Mouse (Mus musculus) intestine, postnatal 0 days (tissue): Measurements from ENCODE around the gene Capn15. TPM values are rescaled to one million over a fixed set of nuclear protein-coding genes. Genes with fewer than 3 reads are reported as not detected.

ENCODE experiments used
- ATAC-seq: fragments of 200-750 bp; cut with Nextera tagmentation; 2 replicates; pipeline ENCODE4 v1.8.0; 2017; ENCODE audit warnings: mild to moderate bottlenecking, moderate TSS enrichment, moderate library complexity
- H3K27ac ChIP-seq: fragments of 300-500 bp; sonication (generic); 2 replicates; pipeline ENCODE4 v1.5.1; 2014; ENCODE audit warnings: mild to moderate bottlenecking, low read depth, low read length, moderate library complexity
- H3K27me3 ChIP-seq: fragments of 300-500 bp; sonication (generic); replicated peaks from 2 replicates; pipeline ENCODE4 v1.6.1; 2014; ENCODE audit warnings: low read length, mixed read lengths; ENCODE audit not compliant: control insufficient read depth, insufficient read depth
- H3K36me3 ChIP-seq: fragments of 300-500 bp; sonication (generic); 2 replicates; pipeline ENCODE4 v1.6.1; 2014; ENCODE audit warnings: mild to moderate bottlenecking, moderate library complexity; ENCODE audit not compliant: control insufficient read depth, insufficient read depth
- H3K4me1 ChIP-seq: fragments of 300-500 bp; sonication (generic); replicated peaks from 2 replicates; pipeline ENCODE4 v1.6.1; 2014; ENCODE audit warnings: antibody characterized with exemption, low read length, mixed read lengths; ENCODE audit not compliant: control insufficient read depth, insufficient read depth
- H3K4me2 ChIP-seq: fragments of 300-500 bp; sonication (generic); replicated peaks from 2 replicates; pipeline ENCODE4 v1.6.1; 2014; ENCODE audit warnings: low read depth, mild to moderate bottlenecking, moderate library complexity
- H3K4me3 ChIP-seq: fragments of 300-500 bp; sonication (generic); 2 replicates; pipeline ENCODE4 v1.5.1; 2014; ENCODE audit warnings: low read depth, low read length
- H3K9ac ChIP-seq: fragments of 300-500 bp; sonication (generic); 2 replicates; pipeline ENCODE4 v1.6.1; 2014; ENCODE audit warnings: mild to moderate bottlenecking, low read depth, low read length
- H3K9me3 ChIP-seq: fragments of 300-500 bp; sonication (generic); 2 replicates; pipeline ENCODE4 v1.6.1; 2016; ENCODE audit warnings: mixed run types; ENCODE audit not compliant: control insufficient read depth
- CTCF ChIP-seq: sonication (generic); IDR thresholded peaks from 2 replicates; pipeline ENCODE4 v1.5.1; 2016; ENCODE audit warnings: low read depth, mild to moderate bottlenecking, control low read depth, antibody characterized with exemption, moderate library complexity
- WGBS: fragments of 180-500 bp; shearing (Covaris S2); extraction: QIAGEN DNeasy Blood & Tissue Kit; methylation state at CpG from one replicate; pipeline ENCODE4 v1.1.7; 2014; 5-methylcytosine and 5-hydroxymethylcytosine counted together
- polyA plus RNA-seq: library from polyadenylated mRNA; unstranded; fragments of >200 nt; fragmentation: Nextera tagmentation; extraction: Ambion mirVana; gene quantifications from 2 replicates; pipeline ENCODE4 v1.2.1, GENCODE M21; 2015

The Capn15 gene
- 29.5 and 37.4 TPM in 2 replicates for polyA plus RNA-seq

DNA sequence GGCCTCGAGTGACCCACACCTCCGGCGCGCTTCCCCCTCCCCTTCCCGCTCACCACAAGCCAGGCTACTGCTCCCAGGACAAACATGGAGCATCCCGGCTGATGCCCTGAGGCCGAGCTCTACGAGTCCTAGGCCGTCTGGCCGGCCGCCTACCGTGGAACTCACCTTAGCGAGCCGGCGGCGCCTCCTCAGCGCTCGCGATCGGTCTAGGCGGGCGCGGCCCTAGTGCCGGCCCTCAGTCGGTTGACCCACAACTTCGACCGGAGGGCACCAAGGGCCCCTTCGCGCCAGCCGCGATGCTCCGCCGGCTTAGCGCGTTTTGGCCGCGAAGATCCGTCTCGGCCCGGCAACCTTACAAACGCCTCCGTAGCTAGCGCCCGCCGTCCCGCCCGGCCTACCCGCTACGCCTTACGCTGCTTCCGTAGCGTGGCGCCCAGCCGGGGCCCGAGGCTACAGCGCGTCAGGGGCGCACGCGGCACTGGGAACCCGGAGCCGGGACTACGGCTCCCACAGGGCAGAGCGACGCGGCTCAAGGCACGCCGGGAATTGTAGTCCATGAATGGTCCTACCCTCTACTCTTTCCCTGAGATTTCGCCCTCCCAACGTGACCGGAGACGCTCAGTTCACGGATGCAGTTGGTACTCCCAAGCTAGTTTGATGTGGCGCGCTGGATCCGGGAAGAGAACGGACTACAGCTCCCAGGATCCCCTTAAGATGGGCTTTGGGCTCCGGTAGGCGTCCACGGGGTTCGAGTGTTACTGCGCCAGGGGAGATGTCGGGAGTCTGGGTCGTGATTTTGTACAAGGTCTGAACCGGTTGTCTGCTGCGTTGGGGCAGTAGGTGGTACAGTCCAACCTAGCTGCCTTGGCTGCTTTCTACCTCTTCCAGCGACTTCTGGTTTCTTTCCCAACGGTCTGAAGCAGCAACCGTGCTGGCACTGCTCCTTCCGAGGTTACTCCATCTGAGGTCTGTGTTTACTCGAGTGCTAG lies at the start of gene Capn15:
Gene Capn15 (minus strand): TSS at position 491 of the 989 bp plus-strand sequence.
- peak within 1 kb of the TSS; percentile 90 for H3K9ac ChIP-seq
- peaks cover 9% of the 10 kb centered on the region; the same call in 1 of the 2 replicates for H3K4me1 ChIP-seq
- H3K36me3 ChIP-seq = peaks cover 19% of the 10 kb centered on the region; the same call in 1 of the 2 replicates
- TF ChIP-seq CTCF = peak; percentile 17; the same call in 1 of the 2 replicates
- no peaks in the 10 kb centered on the region for H3K9me3 ChIP-seq
- peak; percentile 94 for ATAC-seq
- H3K4me2 ChIP-seq = peak within 1 kb of the TSS; percentile 90
- peak within 1 kb of the TSS; percentile 87 for H3K4me3 ChIP-seq
- under 1% methylated on average over 88 of the region's 91 CpGs for WGBS
- peak within 1 kb of the TSS; percentile 91 for H3K27ac ChIP-seq
- H3K27me3 ChIP-seq = no peaks in the 10 kb centered on the region

DNA sequence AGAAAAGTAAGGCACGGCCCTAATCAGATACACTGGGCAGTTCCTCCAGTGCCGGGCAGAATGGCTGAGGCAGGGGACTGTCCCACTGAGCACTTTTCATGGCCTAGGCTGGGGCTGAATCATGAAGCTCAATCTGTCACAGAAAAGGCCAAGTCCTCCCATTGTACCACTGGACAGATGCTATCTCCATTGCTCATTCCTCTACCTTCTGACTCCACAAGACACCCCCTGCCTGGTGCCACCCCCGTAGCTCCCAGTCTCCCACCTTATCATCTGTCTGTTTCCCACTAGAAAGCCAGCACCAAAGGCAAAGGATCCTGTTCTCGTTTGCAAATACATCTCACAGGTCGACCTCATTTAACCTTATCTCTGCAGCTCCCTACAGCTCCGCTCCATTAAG lies 46.4 kb upstream of the Capn15 start:
- Histone ChIP-seq H3K27me3 (no peaks in the 10 kb centered on the region), H3K4me1 (no peaks in the 10 kb centered on the region), H3K9ac (no peak overlapping the region), H3K27ac (no peak overlapping the region), H3K4me3 (no peak overlapping the region), H3K36me3 (peaks cover 4% of the 10 kb centered on the region; the same call in 1 of the 2 replicates), H3K9me3 (no peaks in the 10 kb centered on the region), H3K4me2 (no peak overlapping the region)
- no peak for ATAC-seq
- 82% methylated on average over 6 of the region's 6 CpGs for WGBS
- no peak for TF ChIP-seq CTCF

DNA sequence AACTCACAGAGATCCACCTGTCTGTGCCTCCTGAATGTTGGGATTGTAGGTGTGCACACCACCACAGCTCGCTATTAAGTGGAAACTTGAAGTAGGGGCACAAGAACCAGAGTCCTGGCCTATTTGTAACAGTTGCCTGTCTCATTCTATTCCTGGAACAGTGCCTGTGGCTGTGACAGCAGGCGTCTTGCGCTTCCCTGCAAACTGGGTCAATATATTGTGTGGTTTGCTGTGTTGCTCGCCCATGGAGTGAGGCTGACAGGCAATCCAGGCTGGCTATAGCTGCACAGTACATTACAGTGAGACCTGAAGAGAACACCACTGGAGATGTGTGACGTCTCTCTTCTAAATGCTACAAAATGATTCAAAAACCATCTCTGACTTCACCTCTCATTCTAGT lies 46.0 kb upstream of the Capn15 start:
- H3K4me3 ChIP-seq = no peak overlapping the region
- H3K4me2 ChIP-seq = no peak overlapping the region
- no peaks in the 10 kb centered on the region for H3K9me3 ChIP-seq
- no peak overlapping the region for H3K27ac ChIP-seq
- H3K36me3 ChIP-seq = peaks cover 4% of the 10 kb centered on the region; the same call in 1 of the 2 replicates
- ATAC-seq = no peak
- H3K4me1 ChIP-seq = no peaks in the 10 kb centered on the region
- H3K9ac ChIP-seq = no peak overlapping the region
- no peak for TF ChIP-seq CTCF
- no peaks in the 10 kb centered on the region for H3K27me3 ChIP-seq
- 96% methylated on average over 5 of the region's 5 CpGs for WGBS

DNA sequence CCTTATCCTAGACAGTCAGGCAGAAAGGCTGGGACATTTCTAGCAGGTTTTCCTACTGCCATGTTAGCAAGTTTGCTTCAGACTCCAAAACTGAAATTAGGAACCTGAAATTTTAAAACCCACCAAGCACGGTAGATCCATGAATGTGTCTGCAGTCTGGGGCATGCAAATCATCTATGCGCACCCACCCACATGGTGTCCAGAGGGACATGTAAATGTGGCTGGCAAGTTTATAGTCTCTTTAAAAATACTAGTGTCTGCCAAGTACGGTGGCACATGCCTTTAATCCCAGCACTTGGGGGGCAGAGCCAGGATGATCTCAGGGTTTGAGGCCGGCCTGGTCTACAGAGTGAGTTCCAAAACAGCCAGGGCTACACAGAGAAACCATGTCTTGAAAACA lies 42.7 kb upstream of the Capn15 start:
- no peak overlapping the region for H3K9ac ChIP-seq
- no peaks in the 10 kb centered on the region for H3K9me3 ChIP-seq
- 88% methylated on average over 4 of the region's 4 CpGs for WGBS
- ATAC-seq = no peak
- peaks cover 4% of the 10 kb centered on the region; the same call in 1 of the 2 replicates for H3K36me3 ChIP-seq
- no peak overlapping the region for H3K4me3 ChIP-seq
- H3K27ac ChIP-seq = no peak overlapping the region
- no peaks in the 10 kb centered on the region for H3K27me3 ChIP-seq
- no peaks in the 10 kb centered on the region for H3K4me1 ChIP-seq
- H3K4me2 ChIP-seq = no peak overlapping the region
- TF ChIP-seq CTCF = no peak

DNA sequence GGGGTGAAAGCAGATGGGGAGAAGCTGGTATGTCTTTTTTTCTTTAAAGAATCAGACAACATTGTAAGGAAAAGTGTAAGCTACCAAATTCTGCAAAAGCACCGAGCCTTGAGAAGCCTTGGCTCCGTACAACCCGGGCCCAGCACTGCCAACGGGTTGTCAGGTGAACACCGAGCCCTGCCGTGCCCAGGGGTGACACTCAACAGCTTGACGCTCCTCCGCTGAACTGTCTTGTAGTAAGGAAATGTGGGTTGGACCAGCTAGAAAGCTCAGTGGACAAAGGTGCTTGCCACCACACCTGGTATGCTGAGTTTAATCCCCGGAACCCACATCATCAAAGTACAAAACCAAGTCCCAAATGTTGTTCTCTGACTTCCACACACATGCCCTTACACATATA lies 39.1 kb upstream of the Capn15 start:
- no peak for TF ChIP-seq CTCF
- H3K4me1 ChIP-seq = no peaks in the 10 kb centered on the region
- H3K4me3 ChIP-seq = no peak overlapping the region
- peaks cover 4% of the 10 kb centered on the region; the same call in 1 of the 2 replicates for H3K36me3 ChIP-seq
- H3K27me3 ChIP-seq = no peaks in the 10 kb centered on the region
- no peaks in the 10 kb centered on the region for H3K9me3 ChIP-seq
- H3K4me2 ChIP-seq = no peak overlapping the region
- ATAC-seq = no peak
- no peak overlapping the region for H3K27ac ChIP-seq
- whole genome bisulfite sequencing = 94% methylated on average over 9 of the region's 9 CpGs
- no peak overlapping the region for H3K9ac ChIP-seq

DNA sequence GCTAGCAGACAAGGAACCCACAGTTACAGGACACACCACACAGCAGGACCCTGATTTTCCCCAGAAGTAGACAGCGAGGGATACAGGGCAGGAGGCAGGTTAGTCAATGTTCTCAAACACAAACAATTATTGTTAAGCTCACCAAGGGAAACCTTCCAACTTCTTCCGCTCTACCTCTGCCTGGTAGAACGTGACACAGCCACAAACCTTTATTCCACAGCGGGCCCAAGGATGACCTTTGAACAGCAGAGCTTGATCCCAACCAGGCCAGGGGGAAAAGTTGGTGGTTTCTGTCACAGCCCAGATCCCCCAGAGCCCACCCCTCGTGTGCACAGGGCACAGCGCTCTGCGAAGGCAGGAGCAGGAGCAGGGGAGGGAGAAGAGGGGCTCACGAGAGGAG lies 38.4 kb upstream of the Capn15 start:
- Histone ChIP-seq H3K9ac (no peak overlapping the region), H3K9me3 (no peaks in the 10 kb centered on the region), H3K27ac (peak overlapping the region; percentile 35; the same call in 1 of the 2 replicates), H3K27me3 (no peaks in the 10 kb centered on the region), H3K4me1 (no peaks in the 10 kb centered on the region), H3K4me3 (no peak overlapping the region), H3K4me2 (no peak overlapping the region), H3K36me3 (peaks cover 4% of the 10 kb centered on the region; the same call in 1 of the 2 replicates)
- 71% methylated on average over 8 of the region's 8 CpGs for WGBS
- ATAC-seq = no peak
- no peak for TF ChIP-seq CTCF
